Mouse (Mus musculus) thymus, postnatal 0 days (tissue): Measurements from ENCODE around the gene Retn. TPM values are rescaled to one million over a fixed set of nuclear protein-coding genes. Genes with fewer than 3 reads are reported as not detected.

Experiments
- DNase-seq: peaks from one replicate; pipeline ENCODE4 v3.0.0-alpha.2; 2015; ENCODE audit warnings: low spot score
- polyA plus RNA-seq: library from polyadenylated mRNA; unstranded; fragments of >200 nt; fragmentation: Nextera tagmentation; extraction: Ambion mirVana; gene quantifications from 2 replicates; pipeline ENCODE4 v1.2.1, GENCODE M21; 2015

The Retn gene
- polyA plus RNA-seq, 1 experiment from 2014 or later, result 1.5 TPM

DNA sequence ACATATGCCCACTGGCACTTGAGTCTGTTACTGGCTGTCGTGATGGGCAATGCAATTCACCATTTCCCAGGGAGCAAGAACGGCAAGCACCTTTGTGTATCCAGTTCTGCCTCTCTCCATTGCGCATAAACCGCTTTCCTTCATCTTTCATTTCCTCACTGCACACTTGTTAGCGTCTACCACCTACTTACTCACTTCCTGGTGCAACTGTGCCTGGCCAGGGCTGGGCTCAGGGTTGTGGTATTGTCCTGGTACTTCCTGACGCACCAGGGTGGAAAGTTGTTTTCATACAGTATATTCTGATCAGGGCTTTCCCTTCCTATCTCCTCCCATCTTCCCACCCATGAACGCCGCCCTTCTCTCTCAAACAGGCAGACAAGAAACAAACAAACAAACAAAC is 5.3 kb downstream of the Retn start:
- DNase-seq, result no peak

- no peak for DNase-seq
Observed at GRCm38 (mm10) chr8:3664405-3664804, 8.8 kb downstream of the Retn start.

DNA sequence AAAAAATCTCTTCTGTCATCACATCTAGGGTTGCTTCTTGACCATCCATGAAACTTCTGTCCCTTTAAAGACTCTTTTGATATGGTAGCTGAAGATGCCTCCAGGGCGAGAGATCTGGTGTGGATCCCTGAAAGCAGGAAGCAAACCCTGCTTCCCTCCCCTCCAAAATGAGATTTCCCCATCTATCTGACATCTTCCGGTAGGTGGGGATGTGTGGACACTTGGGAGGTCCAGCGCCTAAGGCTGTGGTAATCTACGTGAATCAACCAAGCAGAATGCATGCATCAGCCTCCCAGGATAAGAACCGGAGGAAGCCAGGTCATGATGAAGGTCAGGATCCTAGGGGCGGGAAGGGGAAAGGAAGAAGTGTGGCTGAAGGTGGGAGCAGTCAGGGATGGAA is 9.9 kb downstream of the Retn start, which contains the start of gene Mcemp1:
Gene Mcemp1, plus strand, starts transcription at position 248 of the 400 bp plus-strand sequence.
- no peak for DNase-seq

DNA sequence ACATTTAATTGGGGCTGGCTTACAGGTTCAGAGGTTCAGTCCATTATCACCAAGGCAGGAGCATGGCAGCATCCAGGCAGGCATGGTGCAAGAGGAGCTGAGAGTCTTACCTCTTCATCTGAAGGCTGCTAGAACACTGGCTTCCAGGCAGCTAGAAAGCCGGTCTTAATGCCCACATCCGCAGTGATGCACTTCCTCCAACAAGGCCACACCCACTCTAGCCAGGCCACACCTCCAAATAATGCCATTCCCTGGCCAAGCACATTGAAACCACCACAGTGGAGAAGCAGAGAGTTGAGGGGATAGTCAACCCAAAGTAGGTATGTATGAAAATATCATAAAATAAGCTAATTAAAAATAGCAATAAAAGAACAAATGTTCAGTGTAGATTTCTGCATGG is 14.8 kb downstream of the Retn start:
- DNase-seq, result no peak

DNA sequence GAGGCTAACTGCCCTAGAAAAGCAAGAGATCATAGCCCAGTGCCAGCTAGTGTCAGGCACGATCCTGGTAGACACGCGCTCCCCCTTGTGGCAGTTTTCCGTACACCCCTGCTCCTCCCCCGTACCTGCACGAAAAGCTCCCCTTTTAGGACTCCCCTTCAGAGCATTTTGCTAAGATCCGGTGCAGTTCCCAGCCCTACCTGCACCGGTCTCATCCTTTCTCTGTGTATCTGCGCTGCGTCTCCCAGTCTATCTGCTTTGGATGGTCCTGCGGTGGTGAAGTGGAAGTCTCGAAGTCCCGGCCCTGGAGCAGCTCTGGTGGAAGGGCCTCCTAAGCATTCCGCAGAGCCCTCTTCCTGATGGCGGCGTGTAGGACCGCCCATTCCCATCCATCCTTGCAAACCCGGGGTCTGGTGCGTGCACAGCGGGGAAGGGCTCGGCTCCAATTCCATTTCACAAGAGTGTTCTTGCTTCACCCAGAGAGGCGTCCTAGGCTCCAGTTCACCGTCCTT is 16.5 kb downstream of the Retn start, which contains the start of gene Fcor:
Gene Fcor, minus strand, starts transcription at position 383 of the 512 bp plus-strand sequence.
- peak; percentile 88 for DNase-seq

DNA sequence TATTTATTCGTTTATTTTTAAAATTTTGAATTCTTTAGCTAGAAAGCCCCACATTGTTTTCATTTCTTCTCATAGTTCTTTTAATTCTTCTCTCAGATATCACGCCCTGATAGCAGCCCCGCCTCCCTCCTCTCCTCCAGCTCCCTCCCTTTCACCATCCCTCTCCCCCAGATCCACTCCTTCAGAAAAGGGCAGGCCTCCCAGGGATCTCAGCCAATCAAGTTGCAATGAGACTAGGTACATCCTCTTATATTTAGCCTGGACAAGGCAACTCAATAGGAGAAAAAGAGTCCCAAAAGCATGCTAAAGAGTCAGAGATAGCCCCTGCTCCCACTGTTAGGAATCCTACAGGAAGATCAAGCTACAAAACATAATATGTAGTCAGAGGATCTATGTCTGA is 19.1 kb downstream of the Retn start:
- no peak for DNase-seq

GRCm38 (mm10) chr8:3676131-3676992 is 20.8 kb downstream of the Retn start, which contains the start of gene Trappc5:
Gene Trappc5, plus strand, starts transcription at chr8:3676299.
- DNase-seq, result peak; percentile 95

DNA sequence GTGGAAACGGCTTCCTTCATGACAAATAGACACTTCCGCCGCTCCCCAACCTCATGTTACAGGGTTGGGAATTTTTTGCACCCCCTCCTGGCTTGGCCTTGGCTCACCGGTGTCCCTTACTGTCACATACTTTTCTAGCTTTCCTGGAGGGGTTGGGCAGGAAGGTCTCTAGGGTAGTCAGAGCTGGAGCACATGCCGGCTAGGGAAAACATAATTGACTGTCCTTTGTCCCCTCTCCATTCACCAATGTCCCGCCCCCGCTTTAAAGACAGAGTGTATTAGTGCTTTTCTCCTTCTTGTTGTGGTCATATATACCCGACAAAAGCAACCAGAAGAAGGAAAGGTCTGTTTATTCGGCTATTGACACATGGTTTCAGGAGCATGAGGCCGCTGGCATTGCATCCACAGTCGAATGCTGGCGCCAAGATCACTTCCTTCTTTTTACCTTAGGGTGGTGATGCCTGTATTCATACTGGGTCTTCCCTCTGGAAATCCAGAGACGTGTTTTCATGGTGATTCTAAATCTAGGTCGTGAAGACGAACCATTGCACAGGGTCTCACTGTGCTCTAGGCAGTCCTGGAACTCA is 21.5 kb downstream of the Retn start:
- DNase-seq, result no peak

DNA sequence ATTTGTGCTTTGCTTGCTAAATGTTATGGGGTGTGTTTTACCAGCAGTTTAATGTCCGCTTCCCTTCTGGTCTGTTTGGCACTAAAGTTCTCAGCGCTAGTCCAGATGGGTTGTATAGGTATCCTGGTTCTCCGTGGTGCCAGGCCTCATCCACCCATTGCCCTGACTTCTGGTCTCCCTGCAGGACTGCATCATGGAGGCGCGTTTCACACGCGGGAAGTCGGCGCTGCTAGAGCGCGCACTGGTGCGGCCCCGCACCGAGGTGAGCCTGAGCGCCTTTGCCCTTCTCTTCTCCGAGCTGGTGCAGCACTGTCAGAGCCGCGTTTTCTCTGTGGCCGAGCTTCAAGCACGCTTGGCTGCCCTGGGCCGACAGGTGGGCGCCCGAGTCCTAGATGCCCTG is 23.3 kb downstream of the Retn start:
- no peak for DNase-seq

- no peak for DNase-seq
Observed at GRCm38 (mm10) chr8:3679236-3679635, 23.7 kb downstream of the Retn start.

- DNase-seq, result no peak
Observed at GRCm38 (mm10) chr8:3679656-3680055, 24.1 kb downstream of the Retn start.

DNA sequence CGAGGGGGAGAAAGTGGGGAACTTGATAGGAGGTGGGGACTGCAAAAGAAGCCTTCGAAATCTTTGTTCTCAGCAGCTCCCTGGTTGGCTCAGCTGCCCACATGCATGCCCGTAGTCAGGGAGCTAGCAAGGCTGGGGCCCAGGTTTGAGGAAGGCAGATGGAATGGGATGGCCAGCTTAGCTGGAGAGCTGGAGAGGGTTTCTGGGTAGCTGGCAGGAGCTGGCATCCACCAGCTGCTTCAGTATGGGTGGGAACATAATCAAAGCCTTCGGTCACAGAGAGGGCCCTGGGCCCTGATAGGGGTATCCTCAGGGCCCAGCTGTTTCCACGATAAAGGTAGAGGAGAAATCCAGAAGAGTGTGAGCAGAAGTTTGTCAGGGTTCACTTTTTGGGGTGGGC is 26.9 kb downstream of the Retn start:
- no peak for DNase-seq

GRCm38 (mm10) chr8:3683408-3684176 is 28.0 kb downstream of the Retn start:
- DNase-seq, result no peak

- DNase-seq, result no peak
Observed at GRCm38 (mm10) chr8:3684530-3684929, 29.0 kb downstream of the Retn start.

GRCm38 (mm10) chr8:3685422-3685821 is 29.9 kb downstream of the Retn start:
- DNase-seq, result no peak

DNA sequence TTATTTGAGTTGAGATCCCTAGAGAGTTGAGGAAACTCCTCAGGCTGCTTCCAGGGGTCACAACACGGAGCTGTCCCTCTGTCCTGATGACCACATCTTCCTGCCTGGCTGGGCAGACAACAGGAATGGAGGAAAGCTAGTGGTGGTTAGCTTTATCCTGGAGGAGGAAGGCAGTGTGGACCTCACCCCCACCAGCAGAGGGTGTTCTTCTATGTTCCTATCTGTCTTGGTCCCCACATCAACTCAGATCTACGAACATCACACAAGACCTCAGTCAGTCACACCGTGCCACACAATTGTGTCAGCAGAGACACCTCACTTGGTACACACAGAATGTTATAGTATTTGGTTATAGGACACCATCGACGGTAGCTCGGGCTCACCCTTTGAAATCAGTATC is 32.0 kb downstream of the Retn start:
- DNase-seq, result no peak

GRCm38 (mm10) chr8:3690774-3691173 is 35.2 kb downstream of the Retn start:
- DNase-seq, result no peak

DNA sequence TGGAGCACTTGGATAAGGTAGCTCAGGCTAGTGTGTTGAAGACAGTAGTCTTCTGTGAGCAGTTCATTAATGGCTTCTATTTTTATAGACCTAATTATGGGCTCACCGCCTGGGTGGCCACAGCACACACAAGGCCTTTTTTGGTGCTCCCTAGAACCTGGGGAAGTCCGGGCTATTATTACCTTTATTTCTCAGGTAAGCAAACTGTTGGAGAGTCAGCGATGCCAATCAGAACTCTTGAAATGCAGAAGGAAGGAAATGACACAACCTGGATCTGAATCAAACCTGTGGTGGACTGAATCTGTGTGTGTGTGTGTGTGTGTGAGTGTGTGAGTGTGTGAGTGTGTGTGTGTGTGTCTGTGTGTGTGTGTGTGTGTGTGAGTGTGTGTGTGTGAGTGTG is 38.6 kb downstream of the Retn start, which contains the start of gene Fcer2a:
Gene Fcer2a, minus strand, starts transcription at position 55 of the 400 bp plus-strand sequence.
- no peak for DNase-seq

- no peak for DNase-seq
Observed at GRCm38 (mm10) chr8:3701491-3701890, 45.9 kb downstream of the Retn start.

- DNase-seq, result no peak
Observed at GRCm38 (mm10) chr8:3705711-3706110, 50.1 kb downstream of the Retn start.

- no peak for DNase-seq
Observed at GRCm38 (mm10) chr8:3707611-3708010, 52.0 kb downstream of the Retn start.
